Mouse (Mus musculus) CD4-positive helper T cell, adult 2 months (primary cell): ENCODE data around the gene Klhl8.

Experiments used
- DNase-seq: peaks from one replicate; pipeline ENCODE4 v3.0.0-alpha.2; 2012; ENCODE audit warnings: low read depth, missing footprints, low spot score

Klhl8 gene

DNA sequence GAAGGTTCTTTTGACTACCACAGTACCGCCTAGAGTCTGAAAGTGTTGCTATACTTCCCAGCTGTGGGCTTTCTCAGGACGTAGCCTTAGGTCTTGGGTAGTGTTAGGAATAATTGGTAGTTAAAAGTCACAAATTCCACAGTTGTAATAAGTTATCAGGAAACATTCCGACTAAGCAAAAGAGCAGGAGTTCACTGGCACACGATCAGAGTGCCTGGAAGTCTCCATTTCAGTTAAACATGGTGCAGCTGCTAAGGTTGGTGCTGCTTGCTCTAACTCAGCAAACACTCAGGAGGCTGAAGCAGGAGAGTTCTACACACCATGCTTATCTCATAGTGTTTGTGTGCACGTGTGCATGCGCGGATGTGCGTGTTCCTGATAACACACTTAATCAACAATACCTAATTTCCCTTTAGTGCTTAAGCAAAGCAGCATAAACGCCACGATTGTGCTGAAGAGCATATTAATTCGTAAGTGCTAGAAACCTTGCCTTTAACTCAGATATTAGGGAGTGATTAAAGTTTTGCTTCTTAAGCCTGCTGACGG, 97.0 kb downstream of the Klhl8 start:
- DNase-seq = no peak

DNA sequence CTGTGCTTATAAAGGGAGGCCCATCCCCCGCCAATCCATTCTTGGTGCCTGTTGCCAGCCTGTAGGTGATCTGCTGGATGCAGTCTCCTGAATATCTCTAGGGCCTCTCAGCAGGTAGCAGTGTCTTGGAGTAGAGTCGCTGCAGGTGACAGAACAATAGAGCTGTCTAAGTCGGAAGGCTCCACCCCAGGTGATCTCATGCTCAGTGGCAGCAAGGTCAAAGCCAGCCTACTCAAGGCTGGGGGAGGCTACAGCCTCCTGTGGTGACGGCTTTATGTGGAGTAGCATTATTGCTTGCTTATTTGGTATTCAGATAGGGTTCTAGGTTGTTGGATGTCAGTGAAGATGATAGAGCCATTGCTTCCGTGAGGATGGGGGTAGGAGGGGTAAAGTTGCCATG, 97.8 kb downstream of the Klhl8 start:
- DNase-seq = no peak
